Mouse (Mus musculus) stomach, postnatal 0 days (tissue): ENCODE results near the gene Snrnp35.

Experiments
- CTCF ChIP-seq: IDR thresholded peaks from 2 replicates; pipeline ENCODE4 v1.5.1; 2016; ENCODE audit warnings: antibody characterized with exemption, low read depth, mild to moderate bottlenecking, moderate library complexity
- EP300 ChIP-seq: optimal IDR thresholded peaks from 2 replicates; pipeline ENCODE3; 2016; ENCODE audit warnings: antibody characterized with exemption

DNA sequence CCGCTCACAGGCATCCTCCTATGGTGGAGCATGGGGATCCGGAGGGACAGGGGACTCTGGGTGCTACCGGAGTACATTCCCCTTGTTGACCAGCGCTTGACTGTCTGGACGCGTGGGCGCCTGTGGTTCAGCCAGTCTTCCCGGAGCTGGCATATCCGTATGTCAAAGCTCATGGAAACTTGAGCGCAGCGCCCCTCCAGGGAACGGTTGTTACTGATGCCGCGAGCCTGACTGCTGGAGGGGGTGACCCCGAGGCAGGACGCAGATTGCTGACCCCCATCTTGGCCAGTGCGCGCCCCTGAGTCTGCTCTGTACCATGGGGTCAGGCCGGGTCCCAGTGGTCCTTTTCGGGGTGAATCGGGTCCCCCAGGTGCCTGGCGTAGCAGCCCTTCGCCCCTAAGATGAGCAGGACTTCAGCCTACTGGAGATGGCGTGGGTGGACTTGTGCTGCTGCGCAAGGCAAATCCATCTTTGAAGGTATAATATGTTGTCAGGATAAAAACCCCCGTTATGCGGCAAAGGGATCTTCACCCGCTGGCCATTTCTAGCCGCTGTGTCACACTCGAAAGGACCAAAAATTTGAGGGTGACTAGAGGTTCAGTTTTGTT, 42.7 kb upstream of the Snrnp35 start:
- peak; percentile 63 for TF ChIP-seq CTCF
- TF ChIP-seq EP300 = no peak
